Mouse (Mus musculus) MEL (cell line): ENCODE data around the gene Mms19. TPM values are rescaled to one million over a fixed set of nuclear protein-coding genes. Genes with fewer than 3 reads are reported as not detected.

Source experiments
- DNase-seq: peaks from one replicate; pipeline ENCODE4 v3.0.0; 2011; ENCODE audit warnings: low read depth, low spot score
- H3K27ac ChIP-seq: 2 replicates; pipeline ENCODE4 v1.5.1; 2012; ENCODE audit warnings: low read depth, mild to moderate bottlenecking, control low read depth, low read length, moderate library complexity; ENCODE audit not compliant: control insufficient read depth
- H3K27me3 ChIP-seq, 2 experiments: fragments of 150-350 bp in 1 of 2; sonication (generic) in 1 of 2; 2 replicates each; pipeline ENCODE4 v1.6.1; 2012; ENCODE audit warnings: low read length in 2 of 2, mild to moderate bottlenecking in 2 of 2, improper control_type of control experiment in 1 of 2, moderate library complexity in 1 of 2; ENCODE audit not compliant: insufficient read depth in 2 of 2, control insufficient read depth in 1 of 2
- H3K36me3 ChIP-seq, 2 experiments: 2 replicates each; pipeline ENCODE4 v1.6.1; 2012 to 2014; ENCODE audit warnings: low read length in 2 of 2, improper control_type of control experiment in 1 of 2, inconsistent platforms in 1 of 2, mild to moderate bottlenecking in 1 of 2; ENCODE audit not compliant: insufficient read depth in 2 of 2, control insufficient read depth in 1 of 2
- H3K4me1 ChIP-seq, 2 experiments: fragments of 150-350 bp in 1 of 2; sonication (generic) in 1 of 2; 2 replicates each; pipeline ENCODE4 v1.6.1; 2012; ENCODE audit warnings: low read length in 2 of 2, improper control_type of control experiment in 1 of 2, mild to moderate bottlenecking in 1 of 2; ENCODE audit not compliant: insufficient read depth in 2 of 2, control insufficient read depth in 1 of 2
- H3K4me3 ChIP-seq, 2 experiments: fragments of 150-350 bp in 1 of 2; sonication (generic) in 1 of 2; 2 replicates each; pipeline ENCODE4 v1.5.1; 2012; ENCODE audit warnings: low read depth in 2 of 2, low read length in 2 of 2, mild to moderate bottlenecking in 2 of 2, moderate library complexity in 2 of 2, control low read depth in 1 of 2, improper control_type of control experiment in 1 of 2; ENCODE audit not compliant: control insufficient read depth in 1 of 2, insufficient read depth in 1 of 2
- H3K79me2 ChIP-seq: 2 replicates; pipeline ENCODE4 v1.6.1; 2012; ENCODE audit warnings: mild to moderate bottlenecking, low read length, moderate library complexity; ENCODE audit not compliant: control insufficient read depth, poor library complexity, insufficient read depth
- H3K9ac ChIP-seq: 2 replicates; pipeline ENCODE4 v1.6.1; 2012; ENCODE audit warnings: low read depth, mild to moderate bottlenecking, control low read depth, low read length, moderate library complexity; ENCODE audit not compliant: control insufficient read depth, poor library complexity, severe bottlenecking
- H3K9me3 ChIP-seq: fragments of 150-350 bp; sonication (generic); replicated peaks from 2 replicates; pipeline ENCODE4 v1.6.1; 2012; ENCODE audit warnings: mild to moderate bottlenecking, low read length, improper control_type of control experiment, moderate library complexity; ENCODE audit not compliant: insufficient read depth
- E2F4 ChIP-seq: IDR thresholded peaks from 2 replicates; pipeline ENCODE4 v1.6.1; 2011; ENCODE audit warnings: low read depth, low read length, improper control_type of control experiment, borderline replicate concordance
- ELF1 ChIP-seq: IDR thresholded peaks from 2 replicates; pipeline ENCODE4 v1.6.1; 2014; ENCODE audit warnings: low read depth, mild to moderate bottlenecking, inconsistent platforms, low read length, improper control_type of control experiment, moderate library complexity
- GABPA ChIP-seq: IDR thresholded peaks from 2 replicates; pipeline ENCODE4 v1.6.1; 2012; ENCODE audit warnings: low read depth, mild to moderate bottlenecking, inconsistent platforms, low read length, improper control_type of control experiment, moderate library complexity
- GATA1 ChIP-seq: IDR thresholded peaks from 2 replicates; pipeline ENCODE4 v1.6.1; 2011; ENCODE audit warnings: low read depth, low read length, improper control_type of control experiment
- JUND ChIP-seq: IDR thresholded peaks from 2 replicates; pipeline ENCODE4 v1.6.1; 2011; ENCODE audit warnings: low read depth, mild to moderate bottlenecking, improper control_type of control experiment, low read length
- MAFK ChIP-seq: IDR thresholded peaks from 2 replicates; pipeline ENCODE4 v1.6.1; 2011; ENCODE audit warnings: low read depth, mild to moderate bottlenecking, low read length, improper control_type of control experiment, borderline replicate concordance
- MXI1 ChIP-seq: IDR thresholded peaks from 2 replicates; pipeline ENCODE4 v1.6.1; 2011; ENCODE audit warnings: mild to moderate bottlenecking, low read depth, low read length, improper control_type of control experiment
- MYB ChIP-seq: IDR thresholded peaks from 2 replicates; pipeline ENCODE4 v1.6.1; 2011; ENCODE audit warnings: mild to moderate bottlenecking, low read depth, low read length, improper control_type of control experiment
- MYC ChIP-seq: IDR thresholded peaks from 2 replicates; pipeline ENCODE4 v1.6.1; 2011; ENCODE audit warnings: low read depth, mild to moderate bottlenecking, low read length, improper control_type of control experiment, moderate library complexity
- NELFE ChIP-seq: IDR thresholded peaks from 2 replicates; pipeline ENCODE4 v1.6.1; 2011; ENCODE audit warnings: low read depth, low read length, improper control_type of control experiment
- POLR2A ChIP-seq, 2 experiments: IDR thresholded peaks; 2 replicates each; pipeline ENCODE4 v1.6.1; 2011 to 2012; ENCODE audit warnings: low read length in 2 of 2, mild to moderate bottlenecking in 2 of 2, control low read depth in 1 of 2, improper control_type of control experiment in 1 of 2, low read depth in 1 of 2, moderate library complexity in 1 of 2; ENCODE audit not compliant: control insufficient read depth in 1 of 2, insufficient read depth in 1 of 2, poor library complexity in 1 of 2
- POLR2AphosphoS5 ChIP-seq: IDR thresholded peaks from 2 replicates; pipeline ENCODE4 v1.6.1; 2012; ENCODE audit warnings: low read depth, borderline replicate concordance, mild to moderate bottlenecking, inconsistent platforms, low read length, moderate library complexity, mixed read lengths
- RAD21 ChIP-seq: IDR thresholded peaks from 2 replicates; pipeline ENCODE4 v1.6.1; 2011; ENCODE audit warnings: mild to moderate bottlenecking, low read depth, low read length, improper control_type of control experiment
- SMC3 ChIP-seq: IDR thresholded peaks from 2 replicates; pipeline ENCODE4 v1.6.1; 2011; ENCODE audit warnings: low read depth, low read length, improper control_type of control experiment
- TBP ChIP-seq: IDR thresholded peaks from 2 replicates; pipeline ENCODE4 v1.8.0; 2011; ENCODE audit warnings: low read depth, low read length, improper control_type of control experiment
- UBTF ChIP-seq: IDR thresholded peaks from 2 replicates; pipeline ENCODE4 v1.6.1; 2012; ENCODE audit warnings: low read depth, mild to moderate bottlenecking, inconsistent platforms, low read length, improper control_type of control experiment, moderate library complexity, borderline replicate concordance; ENCODE audit not compliant: insufficient read depth
- USF1 ChIP-seq: IDR thresholded peaks from 2 replicates; pipeline ENCODE4 v1.6.1; 2014; ENCODE audit warnings: low read depth, mild to moderate bottlenecking, inconsistent platforms, low read length, improper control_type of control experiment, moderate library complexity
- USF2 ChIP-seq, 2 experiments: IDR thresholded peaks; 2 replicates each; pipeline ENCODE4 v1.6.1; 2011 to 2012; ENCODE audit warnings: improper control_type of control experiment in 2 of 2, low read length in 2 of 2, borderline replicate concordance in 1 of 2, inconsistent platforms in 1 of 2, low read depth in 1 of 2, mild to moderate bottlenecking in 1 of 2; ENCODE audit not compliant: insufficient read depth in 1 of 2
- ZNF384 ChIP-seq: IDR thresholded peaks from 2 replicates; pipeline ENCODE4 v1.6.1; 2012; ENCODE audit warnings: low read depth, mild to moderate bottlenecking, inconsistent platforms, low read length, improper control_type of control experiment
- polyA plus RNA-seq, 2 experiments: library from polyadenylated mRNA; stranded (reverse) in 1 of 2; unstranded in 1 of 2; fragments of >175 nt in 1 of 2; fragments of >200 nt in 1 of 2; gene quantifications; 2 replicates each; pipeline versions ENCODE4 v1.2.1 to v1.2.4; 2012; ENCODE audit warnings: low replicate concordance in 2 of 2, low read depth in 1 of 2; ENCODE audit not compliant: insufficient read length in 2 of 2, insufficient read depth in 1 of 2, missing spikeins in 1 of 2
- total RNA-seq: library from RNA; depleted of rRNA; stranded (reverse); fragments of 300-350 nt; gene quantifications from 2 replicates; pipeline ENCODE4 v1.2.3, GENCODE M21; 2012

The Mms19 gene
- total and polyA plus RNA-seq, 3 experiments, result 25.6 to 88.6 TPM; not detected in 1

- TF ChIP-seq UBTF (no peak), NELFE (peak; percentile 95), SMC3 (no peak), ZNF384 (peak; percentile 91), ELF1 (peak; percentile 94), MYB (no peak), MXI1 (peak; percentile 98), GATA1 (no peak), TBP (peak; percentile 83), USF2 (IDR thresholded peaks at IDR 0.05; ENCODE audit: borderline replicate concordance in 1 of 2, insufficient read depth in 1 of 2, low read depth in 1 of 2, low read length in 2 of 2) (no peak), MAFK (no peak), MYC (peak; percentile 96), GABPA (no peak)
Measured at GRCm38 (mm10) chr19:41933179-41934086, 47.5 kb downstream of the Mms19 start, which contains the start of the genes Exosc1 and Zdhhc16 (continued).

GRCm38 (mm10) chr19:41932686-41933085 lies 48.3 kb downstream of the Mms19 start:
- Histone ChIP-seq H3K79me2 (peaks cover 46% of the 10 kb centered on the region), H3K4me3 (peak overlapping the region; percentile 75 to 78), H3K9ac (peak overlapping the region; percentile 76), H3K36me3 (peaks cover 8 to 23% of the 10 kb centered on the region in 2 experiments), H3K27me3 (no peaks in the 10 kb centered on the region), H3K27ac (peak overlapping the region; percentile 41), H3K9me3 (no peaks in the 10 kb centered on the region), H3K4me1 (peaks cover 4 to 15% of the 10 kb centered on the region in 2 experiments)
- DNase-seq, result peak; percentile 85
- TF ChIP-seq POLR2AphosphoS5, result peak; percentile 38; the same call in 1 of the 2 replicates
- no peak; the same call in 1 of the 2 replicates for TF ChIP-seq TBP
- no peak for TF ChIP-seq RAD21
- TF ChIP-seq POLR2A (IDR thresholded peaks at IDR 0.05; ENCODE audit: control insufficient read depth in 1 of 2, insufficient read depth in 1 of 2, low read depth in 1 of 2, low read length in 2 of 2, poor library complexity in 1 of 2), result peak in 1 of 2 experiments; percentile 43; a peak in 1 of 4 replicates
- no peak for TF ChIP-seq GATA1
- peak; percentile 28; the same call in 1 of the 2 replicates for TF ChIP-seq E2F4
- no peak for TF ChIP-seq JUND
- TF ChIP-seq USF1, result peak; percentile 83
